Mouse (Mus musculus) heart, postnatal 4 days (tissue): Measurements from ENCODE around the gene 4933428M09Rik. TPM values are rescaled to one million over a fixed set of nuclear protein-coding genes. Genes with fewer than 3 reads are reported as not detected.
"Not testable (repeated sequence)": the region's sequence is repeated elsewhere in the genome, so short reads cannot be mapped to it uniquely, and the experiment has no call there.

Source experiments
- DNase-seq: peaks from one replicate; pipeline ENCODE4 v3.0.0; 2021
- total RNA-seq, 2 experiments: library from RNA; stranded (reverse); gene quantifications; 2 replicates each; pipeline ENCODE4 v1.2.3; 2021

4933428M09Rik gene
- total RNA-seq: not detected

GRCm38 (mm10) chrX:139178928-139179327 lies at the start of gene 4933428M09Rik:
TSS of gene 4933428M09Rik (plus strand) at chrX:139179228.
- no peak for DNase-seq

GRCm38 (mm10) chrX:139134031-139134430 lies 45.0 kb upstream of the 4933428M09Rik start:
- peak; percentile 7 for DNase-seq

- DNase-seq: peak; percentile 12
These were observed 12.5 kb downstream of the 4933428M09Rik start for GRCm38 (mm10) chrX:139191506-139191905.

- no peak for DNase-seq
These were observed 15.7 kb downstream of the 4933428M09Rik start for GRCm38 (mm10) chrX:139194572-139195279.

GRCm38 (mm10) chrX:139209191-139209828 lies 30.3 kb downstream of the 4933428M09Rik start:
- not testable (repeated sequence) for DNase-seq

GRCm38 (mm10) chrX:139209829-139210225 lies 30.8 kb downstream of the 4933428M09Rik start, which contains the start of gene Mum1l1:
TSS of gene Mum1l1 (plus strand) at chrX:139210042.
- DNase-seq: peak; percentile 84

GRCm38 (mm10) chrX:139214765-139215164 lies 35.7 kb downstream of the 4933428M09Rik start:
- DNase-seq: no peak

- no peak for DNase-seq
These were observed 37.4 kb downstream of the 4933428M09Rik start for GRCm38 (mm10) chrX:139216409-139216808.

- peak; percentile 69 for DNase-seq
These were observed 38.1 kb downstream of the 4933428M09Rik start for GRCm38 (mm10) chrX:139216991-139217593.

GRCm38 (mm10) chrX:139217776-139218175 lies 38.7 kb downstream of the 4933428M09Rik start:
- no peak for DNase-seq

- peak; percentile 62 for DNase-seq
These were observed 40.0 kb downstream of the 4933428M09Rik start for GRCm38 (mm10) chrX:139219017-139219416.

- no peak for DNase-seq
These were observed 41.8 kb downstream of the 4933428M09Rik start for GRCm38 (mm10) chrX:139220830-139221229.

GRCm38 (mm10) chrX:139221893-139222292 lies 42.9 kb downstream of the 4933428M09Rik start:
- no peak for DNase-seq

Other genes starting within 250 kb of the 4933428M09Rik start
- gene Serpina7, start 94.0 kb upstream of the 4933428M09Rik start, total RNA-seq: not detected
- gene 4930513O06Rik, start 93.0 kb upstream of the 4933428M09Rik start, total RNA-seq: not detected
- gene Mum1l1, start 30.8 kb downstream of the 4933428M09Rik start, total RNA-seq: 10 to 100 TPM; 14.7 to 16.9 TPM
- not detected for gene Trap1a, start 154.5 kb downstream of the 4933428M09Rik start, total RNA-seq